Mouse (Mus musculus): ENCODE measurements around the gene Gm8653.
"Not testable (repeated sequence)": the region's sequence is repeated elsewhere in the genome, so short reads cannot be mapped to it uniquely, and the experiment has no call there.

The Gm8653 gene

DNA sequence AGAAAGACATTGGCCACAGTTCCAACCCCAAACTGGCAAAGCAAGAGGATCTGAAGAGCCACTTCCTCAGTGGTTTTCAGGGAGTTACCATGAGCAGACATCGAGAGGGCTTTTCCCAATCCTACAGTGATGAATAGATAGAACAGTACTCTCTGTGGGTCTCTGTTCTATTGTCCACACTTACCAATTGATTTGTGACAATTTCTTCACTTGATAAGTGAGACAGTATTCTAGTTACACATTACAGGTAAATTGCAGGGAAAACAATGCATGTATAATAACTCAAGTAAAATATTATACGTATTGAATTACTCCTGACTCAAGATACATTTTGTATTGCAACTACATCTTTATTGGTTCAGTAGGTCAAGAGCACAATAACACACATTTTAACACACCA is at the start of gene Gm8653:
Gene Gm8653, minus strand, starts transcription at position 101 of the 400 bp plus-strand sequence.
- not testable (repeated sequence) for DNase-seq (ENCODE audit: low read depth, low spot score)

DNA sequence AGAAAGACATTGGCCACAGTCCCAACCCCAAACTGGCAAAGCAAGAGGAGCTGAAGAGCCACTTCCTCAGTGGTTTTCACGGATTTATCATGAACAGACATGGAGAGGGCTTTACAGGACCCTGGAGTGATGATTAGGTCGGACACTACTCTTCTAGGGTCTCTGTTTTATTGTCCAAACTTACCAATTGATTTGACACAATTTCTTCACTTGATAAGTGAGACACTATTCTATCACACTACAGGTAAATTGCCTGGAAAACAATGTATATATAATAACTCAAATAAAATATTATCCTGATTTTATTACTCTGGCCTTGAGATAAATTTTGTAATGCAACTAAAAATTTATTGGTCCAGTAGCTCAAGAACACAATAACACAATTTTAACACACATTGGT is 28.3 kb upstream of the Gm8653 start, which contains the start of gene Gm8453:
Gene Gm8453, minus strand, starts transcription at position 101 of the 400 bp plus-strand sequence.
- not testable (repeated sequence) for DNase-seq (ENCODE audit: low read depth, low spot score)

DNA sequence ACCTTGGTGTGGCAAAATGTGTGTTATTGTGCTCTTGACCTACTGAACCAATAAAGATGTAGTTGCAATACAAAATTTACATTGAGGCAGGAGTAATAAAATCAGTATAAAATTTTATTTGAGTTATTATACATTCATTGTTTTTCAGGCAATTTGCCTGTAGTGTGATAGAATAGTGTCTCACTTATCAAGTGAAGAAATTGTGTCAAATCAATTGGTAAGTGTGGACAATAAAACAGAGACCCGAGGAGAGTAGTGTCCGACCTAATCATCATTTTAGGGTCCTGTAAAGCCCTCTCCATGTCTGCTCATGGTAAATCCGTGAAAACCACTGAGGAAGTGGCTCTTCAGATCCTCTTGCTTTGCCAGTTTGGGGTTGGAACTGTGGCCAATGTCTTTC is 12.0 kb downstream of the Gm8653 start, which contains the start of gene Vmn1r143:
Gene Vmn1r143, plus strand, starts transcription at position 301 of the 400 bp plus-strand sequence.
- not testable (repeated sequence) for DNase-seq (ENCODE audit: low read depth, low spot score)

DNA sequence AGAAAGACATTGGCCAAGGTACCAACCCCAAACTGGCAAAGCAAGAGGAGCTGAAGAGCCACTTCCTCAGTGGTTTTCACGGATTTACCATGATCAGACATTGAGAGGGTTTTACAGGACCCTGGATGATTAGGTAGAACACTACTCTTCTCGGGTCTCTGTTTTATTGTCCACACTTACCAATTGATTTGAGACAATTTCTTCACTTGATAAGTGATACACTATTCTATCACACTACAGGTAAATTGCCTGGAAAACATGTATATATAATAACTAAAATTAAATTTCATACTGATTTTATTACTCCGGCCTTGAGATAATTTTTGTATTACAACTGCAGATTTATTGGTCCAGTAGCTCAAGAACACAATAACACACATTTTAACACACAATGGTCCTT is 37.1 kb downstream of the Gm8653 start, which contains the start of gene Vmn1r142:
Gene Vmn1r142, minus strand, starts transcription at position 101 of the 400 bp plus-strand sequence.
- not testable (repeated sequence) for DNase-seq (ENCODE audit: low read depth, low spot score)

All from mesoderm, embryonic 11.5 days (tissue).